Mouse (Mus musculus) bone marrow, adult 2 months (tissue): ENCODE data around the gene Tex13c2.

ENCODE experiments used
- CTCF ChIP-seq: fragments of 200-500 bp; IDR thresholded peaks from 2 replicates; pipeline ENCODE4 v1.5.1; 2011; ENCODE audit warnings: low read length, control low read depth; ENCODE audit not compliant: control insufficient read depth, insufficient read depth
- POLR2A ChIP-seq: fragments of 200-500 bp; IDR thresholded peaks from 2 replicates; pipeline ENCODE4 v1.6.1; 2011; ENCODE audit warnings: low read depth, mild to moderate bottlenecking, control low read depth, low read length, borderline replicate concordance; ENCODE audit not compliant: control insufficient read depth

DNA sequence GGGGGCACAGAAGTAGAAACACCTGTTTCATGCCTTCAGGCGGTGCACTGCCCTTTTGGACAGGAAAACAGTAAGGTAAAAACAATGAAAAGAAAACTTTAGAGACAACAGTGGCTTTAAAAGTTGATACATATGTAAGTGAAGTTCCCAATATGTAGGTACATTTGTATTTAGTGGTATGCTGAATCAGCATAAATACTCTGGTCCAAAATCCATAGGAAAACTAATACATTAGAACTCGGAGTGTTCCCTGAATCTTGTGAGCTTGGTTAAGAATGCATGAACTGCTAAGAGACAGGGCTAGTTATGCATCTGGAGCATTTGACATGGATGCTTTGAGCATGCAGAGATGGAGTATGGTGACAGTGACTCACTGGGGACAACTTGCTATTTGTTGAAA, 33.4 kb downstream of the Tex13c2 start:
- TF ChIP-seq POLR2A (no peak), CTCF (no peak)
